Mouse (Mus musculus) natural killer cell, adult 2 months (primary cell): Measurements from ENCODE around the gene Gfod2.

Experiments used
- DNase-seq, 2 experiments: peaks; one replicate each; pipeline ENCODE4 v3.0.0; 2022; ENCODE audit warnings: low spot score in 2 of 2

Gene Gfod2

GRCm38 (mm10) chr8:105677891-105678290 is 80.6 kb downstream of the Gfod2 start:
- DNase-seq = no peak
